Comparison of ENCODE assay signal across 9 mouse cellular contexts in genomic region chr10:4111795-4112139, GRCm38 (mm10).
DNase-seq lines count a peak whose midpoint lies in the region; ATAC-seq lines count a peak whose summit lies in the region.
"Had no signal": no experiment of that assay in that cellular context is flagged by ENCODE, and none has a peak within 500 bp of the region (broad histone marks: within the 10 kb centered on the region; RNA-seq: fewer than 3 reads in every experiment).

No protein-coding gene starts in this region.

- ATAC-seq in midbrain, embryonic 11.5 days (ENCODE audit: low FRiP score): no peak

- no peak overlapping the region for H3K4me3 ChIP-seq in midbrain, embryonic 10.5 days
- H3K4me3 ChIP-seq in midbrain, embryonic 11.5 days (ENCODE audit: low read depth, low read length): no peak overlapping the region
- no peak overlapping the region for H3K4me3 ChIP-seq in limb, embryonic 10.5 days

- DNase-seq in heart, adult 11 months: peak; percentile 97
- no peak for DNase-seq in heart, postnatal 10 days
- no peak for DNase-seq in midbrain, embryonic 10.5 days (ENCODE audit: low spot score)
- no peak for DNase-seq in midbrain, embryonic 11.5 days (ENCODE audit: low spot score, missing footprints)
- no peak for DNase-seq in limb, embryonic 10.5 days (ENCODE audit: low spot score)
- DNase-seq in layer of hippocampus, adult 9-10 months (ENCODE audit: low spot score): no peak
- no peak for DNase-seq in gastrocnemius, adult 18-20 months (ENCODE audit: low spot score)
- DNase-seq in B cell, adult 2 months: no peak

- peaks cover 21% of the 10 kb centered on the region for H3K4me1 ChIP-seq in midbrain, embryonic 10.5 days
- no peaks in the 10 kb centered on the region for H3K4me1 ChIP-seq in midbrain, embryonic 11.5 days (ENCODE audit: control insufficient read depth, insufficient read depth, low read length)
- H3K4me1 ChIP-seq in limb, embryonic 10.5 days: peaks cover 7% of the 10 kb centered on the region

- H3K9me3 ChIP-seq in midbrain, embryonic 10.5 days (replicated peaks): no peaks in the 10 kb centered on the region
- no peaks in the 10 kb centered on the region for H3K9me3 ChIP-seq in midbrain, embryonic 11.5 days (ENCODE audit: control insufficient read depth, low read length)
- H3K9me3 ChIP-seq in limb, embryonic 10.5 days (replicated peaks): no peaks in the 10 kb centered on the region

- 81% methylated on average over 8 of the region's 8 CpGs for WGBS in midbrain, embryonic 10.5 days
- WGBS in midbrain, embryonic 11.5 days: 79% methylated on average over 8 of the region's 8 CpGs
- WGBS in limb, embryonic 10.5 days: 84% methylated on average over 8 of the region's 8 CpGs

- intact Hi-C loops in heart, postnatal 10 days (cut with DNase I): no loop called here

- H3K4me2 ChIP-seq in midbrain, embryonic 11.5 days: no peak overlapping the region

- no peak overlapping the region for H3K9ac ChIP-seq in midbrain, embryonic 11.5 days (ENCODE audit: low read length)
- H3K9ac ChIP-seq: liver, embryonic 14.5 days had no signal

- no peaks in the 10 kb centered on the region for H3K27me3 ChIP-seq in midbrain, embryonic 10.5 days (ENCODE audit: low read depth, poor library complexity, severe bottlenecking)
- H3K27me3 ChIP-seq in midbrain, embryonic 11.5 days (ENCODE audit: control insufficient read depth, insufficient read depth, low read length): no peaks in the 10 kb centered on the region
- H3K27me3 ChIP-seq in limb, embryonic 10.5 days (ENCODE audit: low read depth, poor library complexity, severe bottlenecking): no peaks in the 10 kb centered on the region

- peaks cover 8% of the 10 kb centered on the region; the same call in 1 of the 2 replicates for H3K36me3 ChIP-seq in midbrain, embryonic 10.5 days
- no peaks in the 10 kb centered on the region for H3K36me3 ChIP-seq in midbrain, embryonic 11.5 days (ENCODE audit: control insufficient read depth, insufficient read depth, low read length)
- peaks cover 10% of the 10 kb centered on the region; the same call in 1 of the 2 replicates for H3K36me3 ChIP-seq in limb, embryonic 10.5 days

- 0 out of 2 replicates have a peak overlapping the region, but pooled peaks have one; percentile 17 for H3K27ac ChIP-seq in midbrain, embryonic 10.5 days (replicated peaks)
- no peak overlapping the region for H3K27ac ChIP-seq in midbrain, embryonic 11.5 days (ENCODE audit: low read depth, low read length)
- H3K27ac ChIP-seq in limb, embryonic 10.5 days: peak overlapping the region; percentile 46; the same call in 1 of the 2 replicates
- H3K27ac ChIP-seq: liver, embryonic 14.5 days had no signal
